Mouse (Mus musculus) CH12.LX (cell line): Measurements from ENCODE around the gene Sft2d1. TPM values are rescaled to one million over a fixed set of nuclear protein-coding genes. Genes with fewer than 3 reads are reported as not detected.

Experiments used
- DNase-seq: peaks from one replicate; pipeline ENCODE4 v3.0.0-alpha.2; 2013; ENCODE audit errors: extremely low read depth
- H3K27ac ChIP-seq: 2 replicates; pipeline ENCODE4 v1.5.1; 2012; ENCODE audit warnings: low read depth, mild to moderate bottlenecking, control low read depth, moderate library complexity; ENCODE audit not compliant: insufficient read depth
- H3K27me3 ChIP-seq: replicated peaks from 2 replicates; pipeline ENCODE3; 2012; ENCODE audit warnings: inconsistent platforms
- H3K36me3 ChIP-seq, 2 experiments: replicated peaks in 1 of 2; 2 replicates each; pipeline versions ENCODE3 to v1.6.1; 2012; ENCODE audit warnings: inconsistent platforms in 1 of 2, low read length in 1 of 2, mild to moderate bottlenecking in 1 of 2, mixed read lengths in 1 of 2, moderate library complexity in 1 of 2; ENCODE audit not compliant: control insufficient read depth in 1 of 2, insufficient read depth in 1 of 2
- H3K4me1 ChIP-seq, 2 experiments: 2 replicates each; pipeline ENCODE4 v1.6.1; 2012; ENCODE audit warnings: inconsistent platforms in 1 of 2, moderate library complexity in 1 of 2; ENCODE audit not compliant: insufficient read depth in 2 of 2, control insufficient read depth in 1 of 2
- H3K4me2 ChIP-seq: 2 replicates; pipeline ENCODE4 v1.6.1; 2012; ENCODE audit warnings: low read depth, mild to moderate bottlenecking, control low read depth; ENCODE audit not compliant: poor library complexity, insufficient read depth, severe bottlenecking
- H3K4me3 ChIP-seq, 3 experiments: fragments of 150-350 bp in 1 of 3; sonication (generic) in 1 of 3; replicated peaks in 1 of 3; 2 replicates each; pipeline versions ENCODE3 to v1.5.1; 2011 to 2012; ENCODE audit warnings: low read depth in 2 of 3, low read length in 2 of 3, mild to moderate bottlenecking in 2 of 3, moderate library complexity in 2 of 3, control low read depth in 1 of 3, improper control_type of control experiment in 1 of 3, inconsistent platforms in 1 of 3, mixed read lengths in 1 of 3; ENCODE audit not compliant: poor library complexity in 1 of 3
- H3K79me2 ChIP-seq: replicated peaks from 2 replicates; pipeline ENCODE4 v1.6.1; 2012; ENCODE audit warnings: mild to moderate bottlenecking, moderate library complexity; ENCODE audit not compliant: control insufficient read depth, poor library complexity, insufficient read depth, severe bottlenecking; ENCODE audit errors: extremely low read depth
- H3K9ac ChIP-seq: 2 replicates; pipeline ENCODE4 v1.6.1; 2012; ENCODE audit warnings: low read depth, mild to moderate bottlenecking, control low read depth, moderate library complexity; ENCODE audit not compliant: insufficient read depth
- H3K9me3 ChIP-seq: replicated peaks from 2 replicates; pipeline ENCODE3; 2012; ENCODE audit warnings: low read length, inconsistent platforms, mixed read lengths
- CHD1 ChIP-seq: IDR thresholded peaks from 2 replicates; pipeline ENCODE4 v1.6.1; 2012; ENCODE audit warnings: low read depth, low read length, improper control_type of control experiment, inconsistent platforms
- CTCF ChIP-seq, 2 experiments: IDR thresholded peaks in 1 of 2; conservative IDR thresholded peaks in 1 of 2; 2 replicates each; pipeline ENCODE4 v1.5.1; 2011 to 2012; ENCODE audit warnings: low read depth in 2 of 2, low read length in 2 of 2, improper control_type of control experiment in 1 of 2, inconsistent platforms in 1 of 2, mild to moderate bottlenecking in 1 of 2, moderate library complexity in 1 of 2
- E2F4 ChIP-seq: IDR thresholded peaks from 2 replicates; pipeline ENCODE4 v1.6.1; 2011; ENCODE audit warnings: low read depth, low read length, improper control_type of control experiment; ENCODE audit not compliant: insufficient replicate concordance
- ETS1 ChIP-seq: conservative IDR thresholded peaks from 2 replicates; pipeline ENCODE4 v1.6.1; 2012; ENCODE audit warnings: low read depth, mild to moderate bottlenecking, inconsistent platforms, low read length, improper control_type of control experiment, moderate library complexity
- JUND ChIP-seq: conservative IDR thresholded peaks from 2 replicates; pipeline ENCODE4 v1.6.1; 2011; ENCODE audit warnings: low read depth, low read length, improper control_type of control experiment
- KAT2A ChIP-seq: IDR thresholded peaks from 2 replicates; pipeline ENCODE4 v1.6.1; 2012; ENCODE audit warnings: low read length, improper control_type of control experiment, inconsistent platforms; ENCODE audit not compliant: insufficient replicate concordance
- MAZ ChIP-seq: IDR thresholded peaks from 2 replicates; pipeline ENCODE4 v1.6.1; 2012; ENCODE audit warnings: low read depth, mild to moderate bottlenecking, inconsistent platforms, low read length, improper control_type of control experiment, moderate library complexity
- MXI1 ChIP-seq: IDR thresholded peaks from 2 replicates; pipeline ENCODE4 v1.6.1; 2011; ENCODE audit warnings: mild to moderate bottlenecking, low read depth, low read length, improper control_type of control experiment
- MYC ChIP-seq: IDR thresholded peaks from 2 replicates; pipeline ENCODE4 v1.6.1; 2011; ENCODE audit warnings: low read depth, mild to moderate bottlenecking, improper control_type of control experiment, low read length
- NELFE ChIP-seq: IDR thresholded peaks from 2 replicates; pipeline ENCODE4 v1.6.1; 2011; ENCODE audit warnings: low read depth, low read length, improper control_type of control experiment
- NRF1 ChIP-seq: IDR thresholded peaks from 2 replicates; pipeline ENCODE4 v1.6.1; 2014; ENCODE audit warnings: low read depth, mild to moderate bottlenecking, inconsistent platforms, low read length, improper control_type of control experiment, moderate library complexity
- PAX5 ChIP-seq: IDR thresholded peaks from 2 replicates; pipeline ENCODE4 v1.6.1; 2012; ENCODE audit warnings: low read length, inconsistent platforms, mixed read lengths
- POLR2A ChIP-seq: IDR thresholded peaks from 2 replicates; pipeline ENCODE4 v1.6.1; 2011; ENCODE audit warnings: low read depth, mild to moderate bottlenecking, improper control_type of control experiment, low read length
- POLR2AphosphoS2 ChIP-seq: IDR thresholded peaks from 2 replicates; pipeline ENCODE4 v1.6.1; 2011; ENCODE audit warnings: low read depth, low read length, improper control_type of control experiment
- SIN3A ChIP-seq: IDR thresholded peaks from 2 replicates; pipeline ENCODE4 v1.6.1; 2012; ENCODE audit warnings: low read length, improper control_type of control experiment, inconsistent platforms
- SMC3 ChIP-seq: IDR thresholded peaks from 2 replicates; pipeline ENCODE4 v1.6.1; 2011; ENCODE audit warnings: low read depth, low read length, improper control_type of control experiment
- TBP ChIP-seq: conservative IDR thresholded peaks from 2 replicates; pipeline ENCODE4 v1.6.1; 2011; ENCODE audit warnings: low read depth, low read length, improper control_type of control experiment
- TCF12 ChIP-seq: IDR thresholded peaks from 2 replicates; pipeline ENCODE4 v1.6.1; 2014; ENCODE audit warnings: low read depth, mild to moderate bottlenecking, inconsistent platforms, low read length, improper control_type of control experiment
- USF2 ChIP-seq: conservative IDR thresholded peaks from 2 replicates; pipeline ENCODE4 v1.6.1; 2011; ENCODE audit warnings: low read depth, low read length, improper control_type of control experiment
- ZC3H11A ChIP-seq: IDR thresholded peaks from 2 replicates; pipeline ENCODE4 v1.6.1; 2012; ENCODE audit warnings: low read depth, mild to moderate bottlenecking, inconsistent platforms, low read length, improper control_type of control experiment
- ZMIZ1 ChIP-seq: IDR thresholded peaks from 2 replicates; pipeline ENCODE4 v1.6.1; 2012; ENCODE audit warnings: low read depth, mild to moderate bottlenecking, inconsistent platforms, low read length, improper control_type of control experiment
- dilution Hi-C: fragments of 300-500 bp; cut with MboI; formaldehyde crosslinking; loops from 2 replicates; pipeline ENCODE4 v1.14.3; 2020; ENCODE audit warnings: low sequenced_read_pairs; ENCODE audit not compliant: extremely low pct_unique_long_range_greater_than_20kb, extremely low pct_ligation_motif_present
- in situ Hi-C: fragments of 300-500 bp; cut with MboI; formaldehyde crosslinking; loops from 3 replicates; pipeline ENCODE4 v1.14.3; 2019; ENCODE audit warnings: low sequenced_read_pairs, low pct_ligation_motif_present, low pct_unique_long_range_greater_than_20kb, mixed read lengths
- polyA plus RNA-seq: library from polyadenylated mRNA; unstranded; fragments of >175 nt; gene quantifications from 2 replicates; pipeline ENCODE4 v1.2.1, GENCODE M21; 2012; ENCODE audit warnings: low read depth; ENCODE audit not compliant: insufficient read length
- total RNA-seq, 2 experiments: library from RNA; depleted of rRNA; stranded (reverse); fragments of 300-350 nt in 1 of 2; fragments of >200 nt in 1 of 2; gene quantifications; 2 replicates each; pipeline ENCODE4 v1.2.3; 2012 to 2014

The Sft2d1 gene
- total and polyA plus RNA-seq, 3 experiments, result 71.7 to 121 (median 75.1) TPM

DNA sequence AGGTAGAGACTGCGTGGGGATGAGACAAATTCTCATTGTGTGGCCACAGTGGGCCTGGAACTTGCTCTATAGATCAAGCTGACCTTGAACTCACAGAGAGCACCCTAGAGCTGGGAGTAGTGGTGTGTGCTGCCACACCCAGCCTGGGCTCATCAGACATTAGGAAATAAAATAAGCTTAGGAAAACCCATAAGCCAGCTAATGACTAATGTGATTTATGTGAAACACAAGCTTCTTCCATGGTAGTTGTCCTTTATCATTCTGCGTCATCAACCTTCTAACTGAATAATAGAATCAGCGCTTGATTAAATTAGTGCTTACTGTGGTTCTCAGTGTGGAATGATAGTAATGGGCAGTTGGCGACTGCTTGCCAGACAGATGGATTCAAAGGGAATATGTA lies 23.9 kb upstream of the Sft2d1 start:
- Histone ChIP-seq H3K27me3 (no peaks in the 10 kb centered on the region), H3K36me3 (peaks cover 0 to 31% of the 10 kb centered on the region in 2 experiments), H3K4me3 (no peak overlapping the region), H3K9ac (no peak overlapping the region), H3K27ac (no peak overlapping the region), H3K4me2 (no peak overlapping the region), H3K79me2 (no peaks in the 10 kb centered on the region; the same call in 1 of the 2 replicates), H3K9me3 (no peaks in the 10 kb centered on the region), H3K4me1 (peaks cover 0 to 21% of the 10 kb centered on the region in 2 experiments; a peak in 2 of 4 replicates)
- no peak for DNase-seq
- dilution Hi-C loops, result no loop called here
- TF ChIP-seq MYC (no peak), POLR2A (no peak), CHD1 (no peak), NELFE (no peak), MXI1 (no peak), SIN3A (no peak), ETS1 (no peak), JUND (no peak), CTCF (conservative IDR thresholded peaks at IDR 0.05 in 1 of 2, IDR thresholded peaks at IDR 0.05 in 1 of 2; ENCODE audit: low read depth in 2 of 2, low read length in 2 of 2) (no peak), PAX5 (no peak), E2F4 (no peak), ZMIZ1 (no peak), NRF1 (no peak), TCF12 (no peak), TBP (no peak), MAZ (no peak), SMC3 (no peak), ZC3H11A (no peak), KAT2A (no peak), POLR2AphosphoS2 (no peak)
- in situ Hi-C loops, result no loop called here

DNA sequence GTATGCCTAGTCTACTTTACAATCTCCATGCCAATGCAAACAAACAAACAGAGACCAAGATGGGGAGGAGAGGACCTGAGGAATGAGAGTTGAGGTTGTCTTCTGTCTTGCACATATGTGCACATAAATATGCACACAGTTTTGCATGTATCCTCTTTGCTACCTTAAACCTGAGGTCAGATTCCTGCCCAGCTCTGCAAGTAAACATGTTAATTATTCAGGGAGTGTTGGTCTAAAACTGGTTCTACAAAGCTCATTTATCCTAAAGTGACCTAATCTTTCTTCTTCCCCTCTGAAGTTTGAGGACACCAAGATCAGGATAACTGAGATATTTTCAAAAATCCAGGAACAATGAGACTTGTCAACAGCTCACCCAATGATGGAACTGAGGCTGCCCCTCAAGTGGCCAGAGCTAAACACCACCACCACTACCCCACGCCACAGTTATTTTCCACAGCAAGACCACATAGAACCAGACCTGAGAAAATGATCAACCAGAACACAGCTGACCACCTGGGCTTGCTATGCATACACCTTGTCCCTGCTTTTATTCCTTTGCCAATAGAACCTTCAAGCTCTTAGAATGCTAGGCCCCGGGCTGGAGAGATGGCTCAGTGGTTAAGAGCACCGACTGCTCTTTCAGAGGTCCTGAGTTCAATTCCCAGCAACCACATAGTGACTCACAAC lies 20.8 kb upstream of the Sft2d1 start:
- in situ Hi-C loops, result no loop called here
- TF ChIP-seq POLR2A (no peak), USF2 (no peak)
- TF ChIP-seq, all 38 proteins: peak for 0
- Histone ChIP-seq H3K27me3 (no peaks in the 10 kb centered on the region), H3K4me3 (no peak overlapping the region), H3K9ac (no peak overlapping the region), H3K36me3 (peaks cover 2 to 49% of the 10 kb centered on the region in 2 experiments), H3K27ac (no peak overlapping the region), H3K4me1 (peaks cover 0 to 28% of the 10 kb centered on the region in 2 experiments; a peak in 2 of 4 replicates), H3K79me2 (no peaks in the 10 kb centered on the region; the same call in 1 of the 2 replicates), H3K4me2 (no peak overlapping the region), H3K9me3 (no peaks in the 10 kb centered on the region)
- dilution Hi-C loops, result no loop called here
- no peak for DNase-seq
